Mouse (Mus musculus) thymus, adult 2 months (tissue): ENCODE data around the gene Tap2.

Experiments used
- CTCF ChIP-seq: fragments of 200-500 bp; IDR thresholded peaks from 2 replicates; pipeline ENCODE4 v1.5.1; 2012; ENCODE audit warnings: mild to moderate bottlenecking, control low read depth, low read length, moderate library complexity, borderline replicate concordance; ENCODE audit not compliant: control insufficient read depth, poor library complexity, insufficient read depth; ENCODE audit errors: extremely low read depth
- POLR2A ChIP-seq: fragments of 200-500 bp; IDR thresholded peaks from 2 replicates; pipeline ENCODE4 v1.6.1; 2012; ENCODE audit warnings: mild to moderate bottlenecking, low read length, control low read depth, moderate library complexity; ENCODE audit not compliant: control insufficient read depth, poor library complexity, insufficient read depth; ENCODE audit errors: extremely low read depth

- TF ChIP-seq CTCF (no peak), POLR2A (no peak)
These were observed 33.4 kb downstream of the Tap2 start for GRCm38 (mm10) chr17:34236691-34237090.
